Mouse (Mus musculus): ENCODE measurements around the gene Rp2. TPM values are rescaled to one million over a fixed set of nuclear protein-coding genes. Genes with fewer than 3 reads are reported as not detected.
A peak's percentile ranks its signal among the peaks of the same experiment; 100 is the strongest.
"Not testable (repeated sequence)": the region's sequence is repeated elsewhere in the genome, so short reads cannot be mapped to it uniquely, and the experiment has no call there.

Gene Rp2
- polyA plus RNA-seq, 1 experiment from 2014 or later = 18.5 TPM

- not testable (repeated sequence) for H3K27ac ChIP-seq (replicated peaks); H3K4me2 ChIP-seq (replicated peaks); H3K36me3 ChIP-seq; H3K9ac ChIP-seq (replicated peaks); H3K4me3 ChIP-seq; H3K9me3 ChIP-seq; ATAC-seq (replicated peaks); H3K4me1 ChIP-seq; H3K27me3 ChIP-seq
- 88% methylated on average over 9 of the region's 9 CpGs for WGBS
Measured at GRCm38 (mm10) chrX:20391964-20392363, 27.7 kb downstream of the Rp2 start.

- 78% methylated on average over 3 of the region's 3 CpGs for WGBS
- H3K36me3 ChIP-seq = no peaks in the 10 kb centered on the region
- H3K27ac ChIP-seq (replicated peaks) = no peak overlapping the region
- no peak overlapping the region for H3K4me3 ChIP-seq
- H3K27me3 ChIP-seq = no peaks in the 10 kb centered on the region
- no peaks in the 10 kb centered on the region for H3K9me3 ChIP-seq
- no peak for ATAC-seq (replicated peaks)
- H3K4me2 ChIP-seq (replicated peaks) = no peak overlapping the region
- no peaks in the 10 kb centered on the region for H3K4me1 ChIP-seq
- H3K9ac ChIP-seq (replicated peaks) = no peak overlapping the region
Measured at GRCm38 (mm10) chrX:20392942-20393341, 28.7 kb downstream of the Rp2 start.

- ATAC-seq (replicated peaks) = no peak
- Histone ChIP-seq H3K4me2 (replicated peaks) (no peak overlapping the region), H3K27me3 (no peaks in the 10 kb centered on the region), H3K9ac (replicated peaks) (no peak overlapping the region), H3K27ac (replicated peaks) (no peak overlapping the region), H3K9me3 (no peaks in the 10 kb centered on the region), H3K4me3 (no peak overlapping the region), H3K4me1 (no peaks in the 10 kb centered on the region), H3K36me3 (no peaks in the 10 kb centered on the region)
- 80% methylated on average over 4 of the region's 4 CpGs for WGBS
Measured at GRCm38 (mm10) chrX:20404068-20404467, 39.8 kb downstream of the Rp2 start.

- no peaks in the 10 kb centered on the region for H3K4me1 ChIP-seq
- H3K27me3 ChIP-seq = no peaks in the 10 kb centered on the region
- H3K4me3 ChIP-seq = no peak overlapping the region
- no peak overlapping the region for H3K9ac ChIP-seq (replicated peaks)
- H3K36me3 ChIP-seq = no peaks in the 10 kb centered on the region
- no peak overlapping the region for H3K4me2 ChIP-seq (replicated peaks)
- 95% methylated on average over 2 of the region's 2 CpGs for WGBS
- H3K9me3 ChIP-seq = no peaks in the 10 kb centered on the region
- no peak for ATAC-seq (replicated peaks)
- no peak overlapping the region for H3K27ac ChIP-seq (replicated peaks)
Measured at GRCm38 (mm10) chrX:20406909-20407308, 42.6 kb downstream of the Rp2 start.

GRCm38 (mm10) chrX:20407676-20408075 lies 43.4 kb downstream of the Rp2 start:
- Histone ChIP-seq H3K4me2 (replicated peaks) (no peak overlapping the region), H3K9me3 (no peaks in the 10 kb centered on the region), H3K27me3 (no peaks in the 10 kb centered on the region), H3K9ac (replicated peaks) (no peak overlapping the region), H3K36me3 (no peaks in the 10 kb centered on the region), H3K4me1 (no peaks in the 10 kb centered on the region), H3K27ac (replicated peaks) (no peak overlapping the region), H3K4me3 (no peak overlapping the region)
- no peak for ATAC-seq (replicated peaks)
- WGBS = 57% methylated on average over 2 of the region's 2 CpGs

GRCm38 (mm10) chrX:20411382-20411781 lies 47.1 kb downstream of the Rp2 start:
- H3K27ac ChIP-seq (replicated peaks) = no peak overlapping the region
- no peak overlapping the region for H3K4me3 ChIP-seq
- H3K9me3 ChIP-seq = no peaks in the 10 kb centered on the region
- no peak overlapping the region for H3K9ac ChIP-seq (replicated peaks)
- H3K27me3 ChIP-seq = no peaks in the 10 kb centered on the region
- WGBS = 77% methylated on average over 4 of the region's 4 CpGs
- ATAC-seq (replicated peaks) = no peak
- H3K36me3 ChIP-seq = no peaks in the 10 kb centered on the region
- H3K4me1 ChIP-seq = no peaks in the 10 kb centered on the region
- H3K4me2 ChIP-seq (replicated peaks) = no peak overlapping the region

GRCm38 (mm10) chrX:20412221-20412620 lies 47.9 kb downstream of the Rp2 start:
- Histone ChIP-seq H3K4me2 (replicated peaks) (no peak overlapping the region), H3K27me3 (no peaks in the 10 kb centered on the region), H3K4me1 (no peaks in the 10 kb centered on the region), H3K4me3 (no peak overlapping the region), H3K27ac (replicated peaks) (no peak overlapping the region), H3K9ac (replicated peaks) (no peak overlapping the region), H3K9me3 (no peaks in the 10 kb centered on the region), H3K36me3 (no peaks in the 10 kb centered on the region)
- WGBS = 83% methylated on average over 3 of the region's 3 CpGs
- ATAC-seq (replicated peaks) = no peak

GRCm38 (mm10) chrX:20414885-20415622 lies 50.8 kb downstream of the Rp2 start:
- Histone ChIP-seq H3K9ac (replicated peaks) (no peak overlapping the region), H3K4me2 (replicated peaks) (no peak overlapping the region), H3K9me3 (no peaks in the 10 kb centered on the region), H3K4me1 (no peaks in the 10 kb centered on the region), H3K4me3 (no peak overlapping the region), H3K27ac (replicated peaks) (peak overlapping the region; percentile 27; the same call in 1 of the 2 replicates), H3K36me3 (no peaks in the 10 kb centered on the region), H3K27me3 (no peaks in the 10 kb centered on the region)
- WGBS = 52% methylated on average over 10 of the region's 10 CpGs
- peak; percentile 63 for ATAC-seq (replicated peaks)

- no peak overlapping the region for H3K27ac ChIP-seq (replicated peaks)
- WGBS = 89% methylated on average over 2 of the region's 2 CpGs
- no peaks in the 10 kb centered on the region for H3K9me3 ChIP-seq
- no peaks in the 10 kb centered on the region for H3K4me1 ChIP-seq
- no peak overlapping the region for H3K4me2 ChIP-seq (replicated peaks)
- ATAC-seq (replicated peaks) = no peak
- H3K36me3 ChIP-seq = no peaks in the 10 kb centered on the region
- no peak overlapping the region for H3K9ac ChIP-seq (replicated peaks)
- no peak overlapping the region for H3K4me3 ChIP-seq
- no peaks in the 10 kb centered on the region for H3K27me3 ChIP-seq
Measured at GRCm38 (mm10) chrX:20418461-20418860, 54.2 kb downstream of the Rp2 start.

GRCm38 (mm10) chrX:20419536-20419935 lies 55.3 kb downstream of the Rp2 start:
- Histone ChIP-seq H3K9ac (replicated peaks) (no peak overlapping the region), H3K4me3 (no peak overlapping the region), H3K36me3 (no peaks in the 10 kb centered on the region), H3K4me2 (replicated peaks) (no peak overlapping the region), H3K9me3 (no peaks in the 10 kb centered on the region), H3K27ac (replicated peaks) (no peak overlapping the region), H3K4me1 (no peaks in the 10 kb centered on the region), H3K27me3 (no peaks in the 10 kb centered on the region)
- ATAC-seq (replicated peaks) = no peak
- WGBS = 88% methylated on average over 4 of the region's 4 CpGs

- H3K27me3 ChIP-seq = no peaks in the 10 kb centered on the region
- H3K9me3 ChIP-seq = no peaks in the 10 kb centered on the region
- peak within 1 kb of the TSS; percentile 73 for H3K9ac ChIP-seq (replicated peaks)
- 0 out of 2 replicates have a peak, but pooled peaks cover 2% of the 10 kb centered on the region for H3K4me1 ChIP-seq
- H3K4me2 ChIP-seq (replicated peaks) = peak within 1 kb of the TSS; percentile 54
- peak within 1 kb of the TSS; percentile 93 for H3K27ac ChIP-seq (replicated peaks)
- peak; percentile 97 for ATAC-seq (replicated peaks)
- H3K4me3 ChIP-seq = peak within 1 kb of the TSS; percentile 69
- peaks cover 3% of the 10 kb centered on the region; the same call in 1 of the 2 replicates for H3K36me3 ChIP-seq
- 26% methylated on average over 54 of the region's 67 CpGs for WGBS
Measured at GRCm38 (mm10) chrX:20425140-20425838, 61.0 kb downstream of the Rp2 start, which contains the start of gene Jade3. Jade3 (plus strand) TSS chrX:20425688.

- peak overlapping the region; percentile 69 for H3K4me3 ChIP-seq
- no peak for ATAC-seq (replicated peaks)
Measured at GRCm38 (mm10) chrX:20425839-20426449, 61.7 kb downstream of the Rp2 start.

More at GRCm38 (mm10) chrX:20425839-20426449, 61.7 kb downstream of the Rp2 start:
- H3K4me1 ChIP-seq = 0 out of 2 replicates have a peak, but pooled peaks cover 2% of the 10 kb centered on the region
- peaks cover 3% of the 10 kb centered on the region; the same call in 1 of the 2 replicates for H3K36me3 ChIP-seq
- H3K27me3 ChIP-seq = no peaks in the 10 kb centered on the region
- peak overlapping the region; percentile 93 for H3K27ac ChIP-seq (replicated peaks)
- WGBS = 19% methylated on average over 32 of the region's 51 CpGs
- H3K4me2 ChIP-seq (replicated peaks) = peak overlapping the region; percentile 54
- peak overlapping the region; percentile 73 for H3K9ac ChIP-seq (replicated peaks)
- H3K9me3 ChIP-seq = no peaks in the 10 kb centered on the region

Measured in forebrain, embryonic 15.5 days (tissue).